Mouse (Mus musculus) stomach, postnatal 0 days (tissue): ENCODE measurements at regions not wholly inside any gene's neighbourhood (a gene's known extent, or its start where the extent isn't known, plus 50 kb on each side); places are given as distances from the start of the nearest gene placed in this dataset.

Experiments used
- ATAC-seq: fragments of 200-750 bp; cut with Nextera tagmentation; 2 replicates; pipeline ENCODE4 v1.8.0; 2017; ENCODE audit not compliant: low FRiP score, low TSS enrichment
- DNase-seq: peaks from one replicate; pipeline ENCODE4 v3.0.0-alpha.2; 2016; ENCODE audit warnings: low spot score
- H3K27ac ChIP-seq: fragments of 300-500 bp; sonication (generic); replicated peaks from 2 replicates; pipeline ENCODE4 v1.5.1; 2014; ENCODE audit warnings: mild to moderate bottlenecking, control low read depth
- H3K27me3 ChIP-seq: fragments of 300-500 bp; sonication (generic); 2 replicates; pipeline ENCODE4 v1.6.1; 2014; ENCODE audit warnings: low read length; ENCODE audit not compliant: control insufficient read depth, insufficient read depth
- H3K36me3 ChIP-seq: fragments of 300-500 bp; sonication (generic); 2 replicates; pipeline ENCODE4 v1.6.1; 2014; ENCODE audit warnings: low read length, mixed read lengths; ENCODE audit not compliant: control insufficient read depth, insufficient read depth
- H3K4me1 ChIP-seq: fragments of 300-500 bp; sonication (generic); replicated peaks from 2 replicates; pipeline ENCODE4 v1.6.1; 2014; ENCODE audit warnings: antibody characterized with exemption; ENCODE audit not compliant: control insufficient read depth, insufficient read depth
- H3K4me2 ChIP-seq: fragments of 300-500 bp; sonication (generic); replicated peaks from 2 replicates; pipeline ENCODE4 v1.6.1; 2014; ENCODE audit warnings: low read depth, mild to moderate bottlenecking, control low read depth, moderate library complexity
- H3K4me3 ChIP-seq: fragments of 300-500 bp; sonication (generic); 2 replicates; pipeline ENCODE4 v1.5.1; 2014; ENCODE audit warnings: low read depth, low read length, control low read depth
- H3K9ac ChIP-seq: fragments of 300-500 bp; sonication (generic); 2 replicates; pipeline ENCODE4 v1.6.1; 2014; ENCODE audit warnings: mild to moderate bottlenecking, low read length, control low read depth, mixed read lengths
- H3K9me3 ChIP-seq: fragments of 300-500 bp; sonication (generic); 2 replicates; pipeline ENCODE4 v1.6.1; 2016; ENCODE audit warnings: low read length; ENCODE audit not compliant: control insufficient read depth
- CTCF ChIP-seq: IDR thresholded peaks from 2 replicates; pipeline ENCODE4 v1.5.1; 2016; ENCODE audit warnings: antibody characterized with exemption, low read depth, mild to moderate bottlenecking, moderate library complexity
- EP300 ChIP-seq: optimal IDR thresholded peaks from 2 replicates; pipeline ENCODE3; 2016; ENCODE audit warnings: antibody characterized with exemption
- WGBS: fragments of 180-500 bp; shearing (Covaris S2); extraction: QIAGEN DNeasy Blood & Tissue Kit; methylation state at CpG from one replicate; pipeline ENCODE4 v1.1.7; 2014; 5-methylcytosine and 5-hydroxymethylcytosine counted together

DNA sequence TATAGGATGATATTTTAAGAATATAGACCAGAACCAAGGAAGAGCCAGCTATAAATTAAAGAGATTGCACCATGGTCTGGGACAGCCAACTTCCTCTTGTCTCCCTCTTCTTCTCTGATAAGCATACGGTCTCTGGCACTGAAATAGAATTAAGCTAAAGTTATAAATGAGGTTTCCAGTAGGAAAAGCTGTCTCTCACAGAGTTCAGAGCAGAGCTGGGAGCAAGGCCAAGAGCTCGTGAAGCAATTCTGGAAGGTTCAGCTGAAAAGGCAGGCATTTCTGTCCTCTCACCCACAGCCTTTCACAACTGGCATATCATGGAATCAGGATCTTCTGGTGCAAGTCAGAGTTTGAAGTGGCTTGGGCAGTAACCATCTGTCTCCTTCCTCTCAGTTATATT is 1247.8 kb downstream of the Agbl1 start:
- H3K27ac ChIP-seq: no peak overlapping the region
- H3K4me1 ChIP-seq: no peaks in the 10 kb centered on the region
- no peaks in the 10 kb centered on the region for H3K9me3 ChIP-seq
- no peak overlapping the region for H3K4me3 ChIP-seq
- H3K27me3 ChIP-seq: no peaks in the 10 kb centered on the region
- no peak for TF ChIP-seq CTCF
- TF ChIP-seq EP300: no peak
- no peak for ATAC-seq
- no peak overlapping the region for H3K9ac ChIP-seq
- H3K4me2 ChIP-seq: no peak overlapping the region
- H3K36me3 ChIP-seq: no peaks in the 10 kb centered on the region
- WGBS: 60% methylated on average over 2 of the region's 2 CpGs
- DNase-seq: no peak

DNA sequence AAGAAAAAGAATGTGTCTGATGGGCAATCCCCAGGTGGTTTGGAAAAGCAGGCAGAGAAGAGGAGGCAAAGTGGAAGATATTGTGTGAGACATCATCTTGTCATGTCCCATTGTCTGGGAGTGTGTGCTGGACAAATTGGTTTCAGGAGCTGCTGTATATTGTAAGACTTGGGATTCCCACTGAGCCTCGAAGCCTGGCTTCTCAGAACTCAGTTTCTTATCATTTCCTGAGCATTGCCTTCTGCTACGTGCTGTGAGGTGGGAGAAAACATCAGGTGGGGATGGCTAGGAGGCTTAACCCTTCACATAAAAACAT is 1216.3 kb downstream of the Agbl1 start:
- H3K36me3 ChIP-seq: no peaks in the 10 kb centered on the region
- TF ChIP-seq EP300: no peak
- TF ChIP-seq CTCF: no peak
- H3K9me3 ChIP-seq: no peaks in the 10 kb centered on the region
- H3K4me2 ChIP-seq: no peak overlapping the region
- WGBS: 50% methylated on average over 2 of the region's 2 CpGs
- H3K4me1 ChIP-seq: no peaks in the 10 kb centered on the region
- no peak overlapping the region for H3K9ac ChIP-seq
- no peak overlapping the region for H3K4me3 ChIP-seq
- no peak for ATAC-seq
- H3K27me3 ChIP-seq: no peaks in the 10 kb centered on the region
- no peak overlapping the region for H3K27ac ChIP-seq
- no peak for DNase-seq

DNA sequence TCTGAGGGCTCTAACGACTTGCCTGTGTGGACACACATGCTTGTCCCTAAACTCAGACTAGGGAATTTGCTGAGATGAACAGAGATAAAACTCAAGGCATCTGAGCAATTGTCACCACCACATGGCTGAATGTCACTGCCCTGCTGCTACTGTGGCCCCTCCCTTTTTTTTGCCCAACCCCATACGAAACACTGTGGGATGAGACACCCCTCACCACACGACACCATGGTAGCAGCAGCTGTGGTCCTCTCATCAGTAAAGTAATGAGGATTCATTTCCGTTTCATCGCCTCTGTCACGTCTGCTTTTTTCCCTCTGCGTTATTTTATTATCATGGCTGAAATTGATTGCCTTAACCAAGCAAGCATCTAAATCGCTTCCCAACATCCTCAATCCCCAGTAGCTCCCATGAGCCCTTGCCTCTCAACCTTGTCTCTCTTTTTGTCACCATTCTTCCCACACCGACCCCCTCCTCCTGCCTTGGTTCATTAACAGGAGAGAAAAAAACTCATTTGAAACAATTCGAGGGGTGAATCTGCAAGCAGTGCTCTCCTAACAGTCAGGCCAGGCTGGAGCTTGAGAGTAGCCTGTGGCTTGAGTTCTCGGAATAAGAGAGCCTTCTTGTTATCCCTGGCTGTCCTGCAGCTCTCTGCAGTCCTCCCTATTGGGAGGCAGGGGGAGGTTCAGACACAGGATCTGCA is 1215.8 kb downstream of the Agbl1 start:
- H3K27me3 ChIP-seq: no peaks in the 10 kb centered on the region
- H3K9ac ChIP-seq: no peak overlapping the region
- H3K4me2 ChIP-seq: no peak overlapping the region
- no peak overlapping the region for H3K27ac ChIP-seq
- ATAC-seq: no peak
- no peak overlapping the region for H3K4me3 ChIP-seq
- no peak for TF ChIP-seq EP300
- TF ChIP-seq CTCF: no peak
- DNase-seq: no peak
- WGBS: 68% methylated on average over 11 of the region's 11 CpGs
- no peaks in the 10 kb centered on the region for H3K9me3 ChIP-seq
- H3K4me1 ChIP-seq: no peaks in the 10 kb centered on the region
- no peaks in the 10 kb centered on the region for H3K36me3 ChIP-seq

DNA sequence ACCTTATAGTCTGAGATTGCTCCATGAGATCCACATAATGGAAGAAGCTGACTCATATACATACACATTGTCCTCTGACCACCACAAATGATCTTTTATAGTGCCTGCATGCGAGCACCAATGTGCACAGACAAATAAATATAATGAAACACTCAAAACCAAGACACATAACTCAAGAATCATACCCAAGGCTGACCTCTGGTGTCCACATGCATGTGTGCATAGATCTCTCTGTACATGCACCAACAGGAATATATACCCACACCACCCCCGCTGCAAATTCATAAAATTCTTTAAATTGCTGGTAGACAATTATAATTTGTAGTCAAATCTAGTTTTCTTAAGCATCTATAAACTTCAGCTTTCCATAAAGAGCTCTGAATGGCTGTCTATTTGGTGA is 1211.9 kb downstream of the Agbl1 start:
- Histone ChIP-seq H3K9me3 (no peaks in the 10 kb centered on the region), H3K27ac (no peak overlapping the region), H3K4me3 (no peak overlapping the region), H3K9ac (no peak overlapping the region), H3K27me3 (no peaks in the 10 kb centered on the region), H3K4me1 (no peaks in the 10 kb centered on the region), H3K36me3 (no peaks in the 10 kb centered on the region), H3K4me2 (no peak overlapping the region)
- no peak for ATAC-seq
- no peak for DNase-seq
- TF ChIP-seq CTCF (peak; percentile 44), EP300 (no peak)
- 48% methylated on average over 2 of the region's 2 CpGs for WGBS

DNA sequence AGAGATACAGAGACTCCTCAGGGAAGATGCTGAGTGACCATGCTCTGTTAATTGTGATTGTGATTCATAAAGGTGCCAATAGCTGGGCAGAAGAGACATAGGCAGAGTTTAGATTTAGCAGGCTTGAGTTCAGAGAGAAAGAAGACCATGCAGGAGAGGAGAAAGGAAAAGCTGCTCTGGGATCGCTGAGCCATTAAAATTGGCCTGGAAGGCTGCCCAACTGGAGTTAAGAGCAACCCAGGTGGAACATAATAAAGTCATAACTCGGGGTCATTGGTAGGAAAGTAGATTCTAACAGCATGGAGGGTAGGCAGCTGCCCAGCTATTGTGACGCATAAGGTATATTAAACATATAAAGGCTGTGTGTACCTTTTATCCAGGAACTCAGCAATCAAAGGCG is 1183.9 kb downstream of the Agbl1 start:
- no peak for DNase-seq
- ATAC-seq: no peak
- 55% methylated on average over 4 of the region's 4 CpGs for WGBS
- Histone ChIP-seq H3K9me3 (no peaks in the 10 kb centered on the region), H3K4me2 (no peak overlapping the region), H3K36me3 (no peaks in the 10 kb centered on the region), H3K9ac (no peak overlapping the region), H3K4me1 (no peaks in the 10 kb centered on the region), H3K4me3 (no peak overlapping the region), H3K27me3 (no peaks in the 10 kb centered on the region), H3K27ac (no peak overlapping the region)
- TF ChIP-seq EP300 (no peak), CTCF (no peak)
